Comparison of ENCODE assay signal across 15 mouse cellular contexts in the genomic region with DNA sequence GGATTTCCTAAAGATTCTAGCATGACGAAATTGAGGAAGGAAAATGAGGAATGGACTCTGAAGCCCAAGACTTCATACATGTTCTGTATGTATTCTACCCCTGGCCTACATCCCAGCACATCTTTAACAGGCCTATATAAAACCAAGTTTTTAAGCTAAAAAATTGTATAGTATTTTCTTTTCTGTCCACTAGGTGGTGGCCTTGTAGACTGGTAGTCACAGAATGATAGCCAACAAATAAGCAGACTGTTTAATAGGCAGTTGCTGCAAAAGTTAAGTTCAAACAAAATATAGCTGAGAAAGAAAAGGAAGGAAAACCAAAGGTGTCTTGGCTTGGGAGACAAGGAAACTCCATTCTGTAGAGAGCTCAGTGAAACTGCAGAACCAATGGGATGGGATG. TPM values are rescaled to one million over a fixed set of nuclear protein-coding genes. Genes with fewer than 3 reads are reported as not detected.
DNase-seq lines count a peak whose midpoint lies in the region; ATAC-seq and TF ChIP-seq lines count a peak whose summit lies in the region.
"Had no signal": no experiment of that assay in that cellular context is flagged by ENCODE, and none has a peak within 500 bp of the region (broad histone marks: within the 10 kb centered on the region; RNA-seq: fewer than 3 reads in every experiment).

No protein-coding gene starts in this region.

- ATAC-seq in CD4-positive, CD25-positive, alpha-beta regulatory T cell, adult 4 months, result peak; percentile 39

- no peak overlapping the region for H3K4me3 ChIP-seq in heart, adult 2 months
- no peak overlapping the region for H3K4me3 ChIP-seq in liver, adult 2 months (ENCODE audit: insufficient read depth, low read depth, low read length)

- no peaks in the 10 kb centered on the region; the same call in 1 of the 2 replicates for H3K79me2 ChIP-seq in heart, adult 2 months (replicated peaks; ENCODE audit: control insufficient read depth, insufficient read depth, low read length)
- H3K79me2 ChIP-seq in liver, adult 2 months (ENCODE audit: control insufficient read depth, insufficient read depth, low read length), result no peaks in the 10 kb centered on the region

- no peak overlapping the region for H3K27ac ChIP-seq in heart, adult 2 months
- H3K27ac ChIP-seq in liver, adult 2 months (replicated peaks; ENCODE audit: insufficient read depth, low read depth, low read length), result no peak overlapping the region

- 71% methylated on average over 1 of the region's 1 CpGs for WGBS in heart, adult 2 months
- WGBS in liver, adult 2 months, result 85% methylated on average over 1 of the region's 1 CpGs

- H3K4me1 ChIP-seq in heart, adult 2 months (ENCODE audit: control insufficient read depth, insufficient read depth, low read length), result no peaks in the 10 kb centered on the region
- no peaks in the 10 kb centered on the region for H3K4me1 ChIP-seq in liver, adult 2 months (ENCODE audit: control insufficient read depth, insufficient read depth, low read length)

- intact Hi-C loops in heart, adult 2 months (cut with DNase I), result loop anchor here (1.0 to 5.0 kb wide), 3 partner anchors 102 to 253 kb away; no protein-coding TSS in a partner anchor
- intact Hi-C loops in heart, postnatal 36 days (cut with DNase I), result loop anchor here (1.0 to 2.0 kb wide), 3 partner anchors 102 to 252 kb away; no protein-coding TSS in a partner anchor

- peaks cover 7% of the 10 kb centered on the region for H3K36me3 ChIP-seq in heart, adult 2 months (ENCODE audit: control insufficient read depth, insufficient read depth, low read length)
- peaks cover 36% of the 10 kb centered on the region for H3K36me3 ChIP-seq in liver, adult 2 months (ENCODE audit: control insufficient read depth, insufficient read depth, low read length)

- no peak for DNase-seq in heart, adult 2 months
- DNase-seq in heart, postnatal 36 days, result no peak
- no peak for DNase-seq in liver, adult 2 months (ENCODE audit: extremely low read depth, low read depth, low spot score)
- no peak for DNase-seq in liver
- peak; percentile 8 for DNase-seq in adipocyte (ENCODE audit: low spot score)
- no peak for DNase-seq in frontal cortex, postnatal 10 days (ENCODE audit: low spot score in 2 of 2)
- DNase-seq in thymus, postnatal 0 days (ENCODE audit: low spot score), result no peak
- DNase-seq: cerebellum, adult 9-11 months; heart, adult 18-20 months; heart, postnatal 14 days; kidney, adult 18-20 months; layer of hippocampus, adult 9-11 months; left cerebral cortex, postnatal 4 days; lung, adult 18-20 months had no signal

- peak; percentile 74 for TF ChIP-seq CTCF in heart, adult 2 months (IDR thresholded peaks at IDR 0.05)
- TF ChIP-seq CTCF in liver, adult 2 months (IDR thresholded peaks at IDR 0.05; ENCODE audit: low read depth, low read length), result 0 out of 2 replicates have a peak, but pooled peaks have one; percentile 3

- H3K9ac ChIP-seq in heart, adult 2 months (ENCODE audit: low read depth, low read length), result no peak overlapping the region
- no peak overlapping the region for H3K9ac ChIP-seq in liver, adult 2 months (ENCODE audit: low read depth, low read length)

- no peak for TF ChIP-seq POLR2A in heart, adult 2 months (IDR thresholded peaks at IDR 0.05; ENCODE audit: insufficient read depth, low read depth, low read length)
- TF ChIP-seq POLR2A in liver, adult 2 months (IDR thresholded peaks at IDR 0.05; ENCODE audit: extremely low read depth, insufficient read depth, low read length), result no peak

- TF ChIP-seq EP300 in heart, adult 2 months (IDR thresholded peaks at IDR 0.05; ENCODE audit: insufficient read depth, low read depth, low read length), result no peak

- H3K27me3 ChIP-seq in heart, adult 2 months (ENCODE audit: control insufficient read depth, insufficient read depth, low read length), result no peaks in the 10 kb centered on the region
- H3K27me3 ChIP-seq in liver, adult 2 months (ENCODE audit: control insufficient read depth, insufficient read depth, low read length), result no peaks in the 10 kb centered on the region

RNA-seq across cellular contexts. Expression of a gene that starts 44.7 kb away (rescaled TPM):
- total RNA-seq in heart, adult 2 months (2021), result 1 to 10 TPM; 8.5 to 9.0 TPM
- 10.0 and 14.5 TPM in 2 replicates for polyA plus RNA-seq in heart, adult 2 months (2012; rRNA removed)
- 10 to 100 TPM; 10.7 to 11.4 TPM for total RNA-seq in heart, postnatal 36 days (2021)
- total RNA-seq in liver, adult 2 months (2014; rRNA removed), result 9.6 TPM in 2 replicates
- polyA plus RNA-seq in liver, adult 2 months (2012; rRNA removed), result 4.6 and 7.1 TPM in 2 replicates
- polyA plus RNA-seq in CD4-positive, CD25-positive, alpha-beta regulatory T cell, adult 4 months (2017; shearing (Covaris generic)), result 10 to 100 TPM; 24.6 to 32.4 TPM
- polyA plus RNA-seq in thymus, postnatal 0 days (2015; fragmentation: Nextera tagmentation; extraction: Ambion mirVana), result 36.3 and 38.7 TPM in 2 replicates

RNA-seq across cellular contexts. Expression of a gene that starts 44.8 kb away (rescaled TPM):
- total RNA-seq in heart, adult 2 months (2021), result 10 to 100 TPM; 26.7 to 27.3 TPM
- polyA plus RNA-seq in heart, adult 2 months (2012; rRNA removed), result 16.9 and 26.7 TPM in 2 replicates
- 10 to 100 TPM; 30.5 to 32.2 TPM for total RNA-seq in heart, postnatal 36 days (2021)
- 14.1 and 15.4 TPM in 2 replicates for total RNA-seq in liver, adult 2 months (2014; rRNA removed)
- 14.8 and 15.7 TPM in 2 replicates for polyA plus RNA-seq in liver, adult 2 months (2012; rRNA removed)
- 10 to 100 TPM in 1 of 2 experiments, 1 to 10 TPM in 1; 7.3 to 12.9 TPM for polyA plus RNA-seq in CD4-positive, CD25-positive, alpha-beta regulatory T cell, adult 4 months (2017; shearing (Covaris generic))
- 31.3 and 34.3 TPM in 2 replicates for polyA plus RNA-seq in thymus, postnatal 0 days (2015; fragmentation: Nextera tagmentation; extraction: Ambion mirVana)
